9 mouse cellular contexts compared by ENCODE assay signal in genomic region chr17:24514270-24515257, GRCm38 (mm10). TPM values are rescaled to one million over a fixed set of nuclear protein-coding genes. Genes with fewer than 3 reads are reported as not detected.
A peak's percentile ranks its signal among the peaks of the same experiment; 100 is the strongest.
DNase-seq lines count a peak whose midpoint lies in the region; ATAC-seq and TF ChIP-seq lines count a peak whose summit lies in the region.
"Had no signal": no experiment of that assay in that cellular context is flagged by ENCODE, and none has a peak within 500 bp of the region (broad histone marks: within the 10 kb centered on the region; RNA-seq: fewer than 3 reads in every experiment).

No protein-coding gene starts in this region.

- peaks cover 0 to 13% of the 10 kb centered on the region in 2 experiments; a peak in 2 of 4 replicates for H3K4me1 ChIP-seq in ES-E14 (ENCODE audit: control insufficient read depth in 2 of 2, insufficient read depth in 2 of 2, low read length in 2 of 2, poor library complexity in 1 of 2)
- H3K4me1 ChIP-seq in embryonic facial prominence, embryonic 13.5 days, result no peaks in the 10 kb centered on the region
- H3K4me1 ChIP-seq in intestine, postnatal 0 days (replicated peaks; ENCODE audit: control insufficient read depth, insufficient read depth, low read length), result no peaks in the 10 kb centered on the region
- H3K4me1 ChIP-seq in liver, postnatal 0 days (ENCODE audit: insufficient read depth), result no peaks in the 10 kb centered on the region

- no peak for TF ChIP-seq CTCF in intestine, postnatal 0 days (IDR thresholded peaks at IDR 0.05; ENCODE audit: low read depth)
- no peak for TF ChIP-seq CTCF in liver, postnatal 0 days (IDR thresholded peaks at IDR 0.05; ENCODE audit: low read depth)

- no peak for DNase-seq in ES-E14 (ENCODE audit: low read depth, low spot score)
- no peak for DNase-seq in liver, postnatal 0 days
- no peak for DNase-seq in urinary bladder, adult 18-20 months (ENCODE audit: low spot score in 2 of 2)
- DNase-seq in thymus, postnatal 4 days, result no peak
- DNase-seq in thymus, postnatal 10 days (ENCODE audit: low spot score in 2 of 2), result no peak
- DNase-seq in layer of hippocampus, adult 9-10 months (ENCODE audit: low spot score), result no peak
- DNase-seq: right cerebral cortex, postnatal 25 days had no signal

- peak overlapping the region; percentile 37; the same call in 1 of the 2 replicates for H3K9ac ChIP-seq in ES-E14 (ENCODE audit: insufficient read depth, low read depth, low read length, poor library complexity, severe bottlenecking)
- H3K9ac ChIP-seq in embryonic facial prominence, embryonic 13.5 days, result 0 out of 2 replicates have a peak overlapping the region, but pooled peaks have one; percentile 4
- H3K9ac ChIP-seq in intestine, postnatal 0 days (ENCODE audit: low read depth, low read length), result no peak overlapping the region
- H3K9ac ChIP-seq in liver, postnatal 0 days (replicated peaks), result no peak overlapping the region

- no peaks in the 10 kb centered on the region for H3K27me3 ChIP-seq in embryonic facial prominence, embryonic 13.5 days
- H3K27me3 ChIP-seq in intestine, postnatal 0 days (replicated peaks; ENCODE audit: control insufficient read depth, insufficient read depth, low read length), result no peaks in the 10 kb centered on the region
- no peaks in the 10 kb centered on the region for H3K27me3 ChIP-seq in liver, postnatal 0 days (ENCODE audit: insufficient read depth, low read length)

- peaks cover 69% of the 10 kb centered on the region for H3K36me3 ChIP-seq in ES-E14 (ENCODE audit: control insufficient read depth, insufficient read depth, low read length, poor library complexity, severe bottlenecking)
- H3K36me3 ChIP-seq in embryonic facial prominence, embryonic 13.5 days, result peaks cover 96% of the 10 kb centered on the region
- H3K36me3 ChIP-seq in intestine, postnatal 0 days (ENCODE audit: control insufficient read depth, insufficient read depth), result peaks cover 83% of the 10 kb centered on the region
- peaks cover 69% of the 10 kb centered on the region for H3K36me3 ChIP-seq in liver, postnatal 0 days (replicated peaks; ENCODE audit: insufficient read depth, low read length)

- TF ChIP-seq EP300 in liver, postnatal 0 days (IDR thresholded peaks at IDR 0.05; ENCODE audit: low read depth), result no peak

- no peaks in the 10 kb centered on the region for H3K9me3 ChIP-seq in ES-E14 (ENCODE audit: control insufficient read depth, insufficient read depth, low read depth, low read length)
- no peaks in the 10 kb centered on the region for H3K9me3 ChIP-seq in embryonic facial prominence, embryonic 13.5 days
- no peaks in the 10 kb centered on the region for H3K9me3 ChIP-seq in intestine, postnatal 0 days (ENCODE audit: control insufficient read depth)
- no peaks in the 10 kb centered on the region for H3K9me3 ChIP-seq in liver, postnatal 0 days (ENCODE audit: low read length)

- ATAC-seq in embryonic facial prominence, embryonic 13.5 days (ENCODE audit: insufficient number of reproducible peaks, insufficient read depth, low FRiP score, low TSS enrichment, low read depth), result no peak
- ATAC-seq in intestine, postnatal 0 days, result peak; percentile 14; the same call in 1 of the 2 replicates
- ATAC-seq in liver, postnatal 0 days, result peak; percentile 33; the same call in 1 of the 2 replicates

- no peak overlapping the region for H3K4me3 ChIP-seq in ES-E14 (ENCODE audit: insufficient read depth in 1 of 2, low read depth in 1 of 2, low read length in 2 of 2, poor library complexity in 1 of 2, severe bottlenecking in 1 of 2)
- 0 out of 2 replicates have a peak overlapping the region, but pooled peaks have one; percentile 1 for H3K4me3 ChIP-seq in embryonic facial prominence, embryonic 13.5 days
- H3K4me3 ChIP-seq in intestine, postnatal 0 days (ENCODE audit: low read depth, low read length), result no peak overlapping the region
- no peak overlapping the region for H3K4me3 ChIP-seq in liver, postnatal 0 days (ENCODE audit: low read depth, low read length)

- in situ Hi-C loops in ES-E14 (cut with MboI; ENCODE audit: low sequenced_read_pairs in 2 of 2, unreplicated experiment in 2 of 2), result no loop called here

- 86% methylated on average over 24 of the region's 24 CpGs for WGBS in embryonic facial prominence, embryonic 13.5 days
- WGBS in intestine, postnatal 0 days, result 73% methylated on average over 24 of the region's 24 CpGs
- 84% methylated on average over 23 of the region's 24 CpGs for WGBS in liver, postnatal 0 days (ENCODE audit: insufficient replicate concordance)

- peak overlapping the region; percentile 18 for H3K4me2 ChIP-seq in embryonic facial prominence, embryonic 13.5 days
- H3K4me2 ChIP-seq in intestine, postnatal 0 days (replicated peaks; ENCODE audit: low read depth), result peak overlapping the region; percentile 27
- no peak overlapping the region for H3K4me2 ChIP-seq in liver, postnatal 0 days (ENCODE audit: low read depth, low read length)

- no peak overlapping the region for H3K27ac ChIP-seq in ES-E14 (ENCODE audit: insufficient read depth, low read depth, low read length, poor library complexity, severe bottlenecking)
- H3K27ac ChIP-seq in embryonic facial prominence, embryonic 13.5 days, result peak overlapping the region; percentile 44; the same call in 1 of the 2 replicates
- H3K27ac ChIP-seq in intestine, postnatal 0 days (ENCODE audit: low read depth, low read length), result peak overlapping the region; percentile 21
- H3K27ac ChIP-seq in liver, postnatal 0 days (ENCODE audit: low read depth), result 0 out of 2 replicates have a peak overlapping the region, but pooled peaks have one; percentile 1

TF ChIP-seq in ES-E14, 5 proteins besides CTCF, POLR2A, EP300 and RAD21:
- no peak for TF ChIP-seq MAFK (IDR thresholded peaks at IDR 0.05; ENCODE audit: insufficient read depth, low read depth, low read length)
- TF ChIP-seq HCFC1 (IDR thresholded peaks at IDR 0.05; ENCODE audit: borderline replicate concordance, insufficient read depth, low read length), result no peak

RNA-seq across cellular contexts. Expression of gene Traf7, which starts 13.2 kb away (rescaled TPM):
- 149 and 228 TPM in 2 replicates for total RNA-seq in ES-E14 (2012; rRNA removed)
- polyA plus RNA-seq in embryonic facial prominence, embryonic 13.5 days (2015; fragmentation: Nextera tagmentation; extraction: Ambion mirVana), result 96.1 and 97.1 TPM in 2 replicates
- 39.7 and 41.2 TPM in 2 replicates for polyA plus RNA-seq in intestine, postnatal 0 days (2015; fragmentation: Nextera tagmentation; extraction: Ambion mirVana)
- 14.1 and 17.2 TPM in 2 replicates for polyA plus RNA-seq in liver, postnatal 0 days (2015; fragmentation: Nextera tagmentation; extraction: Ambion mirVana)

RNA-seq across cellular contexts. Expression of gene Rab26, which starts 19.4 kb away (rescaled TPM):
- total RNA-seq in ES-E14 (2012; rRNA removed), result 2.8 and 7.4 TPM in 2 replicates
- polyA plus RNA-seq in embryonic facial prominence, embryonic 13.5 days (2015; fragmentation: Nextera tagmentation; extraction: Ambion mirVana), result 2.8 and 3.3 TPM in 2 replicates
- polyA plus RNA-seq in intestine, postnatal 0 days (2015; fragmentation: Nextera tagmentation; extraction: Ambion mirVana), result 0.31 and 0.63 TPM in 2 replicates
- polyA plus RNA-seq in liver, postnatal 0 days (2015; fragmentation: Nextera tagmentation; extraction: Ambion mirVana), result 0.45 and 0.81 TPM in 2 replicates

RNA-seq across cellular contexts. Expression of gene Caskin1, which starts 26.2 kb away (rescaled TPM):
- 1.8 and 2.0 TPM in 2 replicates for total RNA-seq in ES-E14 (2012; rRNA removed)
- 3.5 and 5.4 TPM in 2 replicates for polyA plus RNA-seq in embryonic facial prominence, embryonic 13.5 days (2015; fragmentation: Nextera tagmentation; extraction: Ambion mirVana)
- polyA plus RNA-seq in intestine, postnatal 0 days (2015; fragmentation: Nextera tagmentation; extraction: Ambion mirVana), result 0.69 and 0.78 TPM in 2 replicates
- not detected in 2 replicates for polyA plus RNA-seq in liver, postnatal 0 days (2015; fragmentation: Nextera tagmentation; extraction: Ambion mirVana)

RNA-seq across cellular contexts. Expression of gene Pkd1, which starts 35.1 kb away (rescaled TPM):
- total RNA-seq in ES-E14 (2012; rRNA removed), result 27.8 and 35.9 TPM in 2 replicates
- polyA plus RNA-seq in embryonic facial prominence, embryonic 13.5 days (2015; fragmentation: Nextera tagmentation; extraction: Ambion mirVana), result 24.1 and 30.6 TPM in 2 replicates
- 5.4 and 8.3 TPM in 2 replicates for polyA plus RNA-seq in intestine, postnatal 0 days (2015; fragmentation: Nextera tagmentation; extraction: Ambion mirVana)
- polyA plus RNA-seq in liver, postnatal 0 days (2015; fragmentation: Nextera tagmentation; extraction: Ambion mirVana), result 2.7 and 2.8 TPM in 2 replicates

RNA-seq across cellular contexts. Expression of gene Mlst8, which starts 35.7 kb away (rescaled TPM):
- total RNA-seq in ES-E14 (2012; rRNA removed), result 24.2 and 32.8 TPM in 2 replicates
- 32.5 and 33.2 TPM in 2 replicates for polyA plus RNA-seq in embryonic facial prominence, embryonic 13.5 days (2015; fragmentation: Nextera tagmentation; extraction: Ambion mirVana)
- polyA plus RNA-seq in intestine, postnatal 0 days (2015; fragmentation: Nextera tagmentation; extraction: Ambion mirVana), result 11.9 and 12.9 TPM in 2 replicates
- polyA plus RNA-seq in liver, postnatal 0 days (2015; fragmentation: Nextera tagmentation; extraction: Ambion mirVana), result 6.2 and 8.1 TPM in 2 replicates

Comparison
In these comparisons a context has a peak if more than half of its experiments do, and no peak if none do; other contexts are left out.
1. H3K9ac ChIP-seq: peak in ES-E14 (single experiment) and embryonic facial prominence, embryonic 13.5 days (single experiment); none in intestine, postnatal 0 days (single experiment) and liver, postnatal 0 days (single experiment).